ENCODE assay signal across 9 mouse cellular contexts in genomic region chr4:123438414-123438813, GRCm38 (mm10).
DNase-seq lines count a peak whose midpoint lies in the region; ATAC-seq and TF ChIP-seq lines count a peak whose summit lies in the region.
"Had no signal": no experiment of that assay in that cellular context is flagged by ENCODE, and none has a peak within 500 bp of the region (broad histone marks: within the 10 kb centered on the region; RNA-seq: fewer than 3 reads in every experiment).

No protein-coding gene starts in this region.

- no peak for TF ChIP-seq CTCF in liver, adult 2 months (IDR thresholded peaks at IDR 0.05; ENCODE audit: low read depth, low read length)

- H3K4me1 ChIP-seq in liver, adult 2 months (ENCODE audit: control insufficient read depth, insufficient read depth, low read length) = peaks cover 2% of the 10 kb centered on the region; the same call in 1 of the 2 replicates
- no peaks in the 10 kb centered on the region for H3K4me1 ChIP-seq in liver, embryonic 11.5 days (replicated peaks; ENCODE audit: control insufficient read depth, insufficient read depth, low read length)
- H3K4me1 ChIP-seq: limb, embryonic 13.5 days had no signal

- intact Hi-C loops in heart, postnatal 14 days (cut with DNase I) = no loop called here

- H3K27ac ChIP-seq in liver, adult 2 months (replicated peaks; ENCODE audit: insufficient read depth, low read depth, low read length) = 0 out of 2 replicates have a peak overlapping the region, but pooled peaks have one; percentile 36
- H3K27ac ChIP-seq in liver, embryonic 11.5 days (ENCODE audit: low read depth, low read length) = no peak overlapping the region
- H3K27ac ChIP-seq: limb, embryonic 13.5 days had no signal

- no peaks in the 10 kb centered on the region for H3K27me3 ChIP-seq in liver, adult 2 months (ENCODE audit: control insufficient read depth, insufficient read depth, low read length)
- no peaks in the 10 kb centered on the region for H3K27me3 ChIP-seq in liver, embryonic 11.5 days (replicated peaks; ENCODE audit: control insufficient read depth, insufficient read depth, low read length)
- H3K27me3 ChIP-seq: limb, embryonic 13.5 days had no signal

- no peaks in the 10 kb centered on the region for H3K9me3 ChIP-seq in liver, embryonic 11.5 days (ENCODE audit: control insufficient read depth, low read length)
- H3K9me3 ChIP-seq: limb, embryonic 13.5 days had no signal

- peak; percentile 36 for DNase-seq in liver, adult 2 months (ENCODE audit: extremely low read depth, low read depth, low spot score)
- DNase-seq in liver, embryonic 11.5 days (ENCODE audit: low spot score) = no peak
- peak; percentile 50 to 51 for DNase-seq in cerebellum, postnatal 14 days
- peak; percentile 82 to 87 for DNase-seq in heart, postnatal 14 days
- peak; percentile 68 for DNase-seq in skeletal muscle tissue, adult 2 months (ENCODE audit: low read depth, low spot score)
- DNase-seq in ovary, adult 18-20 months (ENCODE audit: low spot score) = no peak
- DNase-seq in embryo, embryonic 10.5 days (ENCODE audit: low spot score) = no peak
- DNase-seq: right cerebral cortex, adult 18-20 months had no signal

- no peak for ATAC-seq in liver, embryonic 11.5 days (replicated peaks; ENCODE audit: low FRiP score)

- H3K4me2 ChIP-seq in liver, embryonic 11.5 days = no peak overlapping the region
- H3K4me2 ChIP-seq: limb, embryonic 13.5 days had no signal

- H3K79me2 ChIP-seq in liver, adult 2 months (ENCODE audit: control insufficient read depth, insufficient read depth, low read length) = no peaks in the 10 kb centered on the region

- H3K36me3 ChIP-seq in liver, adult 2 months (ENCODE audit: control insufficient read depth, insufficient read depth, low read length) = peaks cover 62% of the 10 kb centered on the region
- peaks cover 14% of the 10 kb centered on the region; the same call in 1 of the 2 replicates for H3K36me3 ChIP-seq in liver, embryonic 11.5 days (ENCODE audit: control insufficient read depth, insufficient read depth, low read length)

- H3K4me3 ChIP-seq in liver, adult 2 months (ENCODE audit: insufficient read depth, low read depth, low read length) = no peak overlapping the region
- no peak overlapping the region for H3K4me3 ChIP-seq in liver, embryonic 11.5 days (ENCODE audit: low read depth, low read length)
- H3K4me3 ChIP-seq: limb, embryonic 13.5 days had no signal

- 35% methylated on average over 5 of the region's 5 CpGs for whole genome bisulfite sequencing in liver, adult 2 months
- WGBS in liver, embryonic 11.5 days = 81% methylated on average over 5 of the region's 5 CpGs

- H3K9ac ChIP-seq in liver, adult 2 months (ENCODE audit: low read depth, low read length) = no peak overlapping the region
- H3K9ac ChIP-seq in liver, embryonic 11.5 days (ENCODE audit: low read depth, low read length) = no peak overlapping the region
- H3K9ac ChIP-seq: limb, embryonic 13.5 days had no signal

- TF ChIP-seq POLR2A in liver, adult 2 months (IDR thresholded peaks at IDR 0.05; ENCODE audit: extremely low read depth, insufficient read depth, low read length) = no peak

Comparison
In these comparisons a context has a peak if more than half of its experiments do, and no peak if none do; other contexts are left out.
1. DNase-seq: peak in liver, adult 2 months (single experiment), cerebellum, postnatal 14 days (2 of 2), heart, postnatal 14 days (2 of 2) and skeletal muscle tissue, adult 2 months (single experiment); none in liver, embryonic 11.5 days (single experiment), ovary, adult 18-20 months (single experiment) and embryo, embryonic 10.5 days (single experiment).